Mouse (Mus musculus): ENCODE measurements around the gene Gm10491.

DNA sequence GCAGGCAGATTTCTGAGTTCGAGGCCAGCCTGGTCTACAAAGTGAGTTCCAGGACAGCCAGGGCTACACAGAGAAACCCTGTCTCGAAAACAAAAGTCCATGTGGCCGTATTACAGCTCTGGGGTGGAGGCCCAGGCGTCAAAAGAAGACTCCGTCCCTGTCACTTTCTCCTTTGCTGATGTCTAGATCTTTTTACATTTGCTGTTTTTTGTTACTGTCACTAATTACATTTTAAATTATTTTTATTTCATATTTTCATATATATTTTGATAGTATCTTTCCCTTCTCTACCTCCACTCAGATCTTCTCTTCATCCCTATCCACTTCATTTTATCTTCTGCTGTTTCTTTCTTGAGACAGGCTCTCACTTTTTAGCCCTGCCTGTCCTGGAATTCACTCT lies at the start of gene Gm10491:
- no peak for TF ChIP-seq CTCF (IDR thresholded peaks at IDR 0.05; ENCODE audit: control insufficient read depth, insufficient read depth, insufficient replicate concordance, low read depth, low read length)
- TF ChIP-seq POLR2A (IDR thresholded peaks at IDR 0.05; ENCODE audit: control insufficient read depth, low read depth, low read length): no peak

Measured in testis, adult 2 months (tissue).